Comparison of ENCODE assay signal across 8 mouse cellular contexts in the genomic region with DNA sequence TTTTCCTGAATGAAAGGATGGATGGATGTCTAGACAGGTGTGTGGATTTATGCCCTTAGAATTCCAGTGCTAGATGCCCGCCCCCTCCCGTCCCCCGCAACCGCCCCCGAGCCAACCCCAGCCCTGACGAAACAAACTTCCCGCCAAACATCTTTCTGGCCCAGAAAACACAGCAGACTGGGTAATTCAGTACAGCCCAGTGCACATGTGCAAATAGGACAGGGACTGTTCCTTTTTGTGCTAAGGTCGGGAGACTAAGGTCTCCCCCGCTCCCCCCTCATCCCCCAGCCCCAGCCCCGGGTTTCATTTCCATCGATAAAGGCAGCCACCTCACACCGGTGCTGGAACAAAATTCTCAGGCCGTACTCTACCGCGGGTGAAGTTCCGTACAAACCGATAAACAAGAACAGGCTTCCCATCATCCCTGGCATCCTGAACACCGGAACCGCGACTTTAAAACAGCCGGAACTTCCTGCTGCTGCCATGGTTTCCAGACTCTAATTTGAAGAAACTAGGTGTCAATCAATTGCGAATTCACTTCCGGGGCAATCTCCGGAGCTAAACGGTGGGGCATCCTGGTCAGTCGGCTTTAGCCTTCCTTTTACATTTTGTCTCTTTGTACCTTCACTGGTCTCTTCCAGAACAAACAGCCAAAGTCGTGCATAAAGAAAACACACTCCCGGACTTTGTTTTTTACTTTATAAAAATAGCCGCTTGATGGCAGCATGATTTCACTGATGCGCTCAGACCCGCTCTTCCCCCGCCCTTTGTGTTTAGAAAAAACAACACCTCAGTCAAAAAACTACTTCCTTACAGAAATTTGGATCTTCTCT. TPM values are rescaled to one million over a fixed set of nuclear protein-coding genes. Genes with fewer than 3 reads are reported as not detected.
DNase-seq lines count a peak whose midpoint lies in the region; ATAC-seq and TF ChIP-seq lines count a peak whose summit lies in the region.

No protein-coding gene starts in this region.

- peak; percentile 85 for ATAC-seq in embryonic facial prominence, embryonic 15.5 days (ENCODE audit: insufficient number of reproducible peaks, low FRiP score, low TSS enrichment, low read depth)
- peak; percentile 95 for ATAC-seq in limb, embryonic 14.5 days (ENCODE audit: low FRiP score, low read depth)
- ATAC-seq in midbrain, postnatal 0 days (ENCODE audit: low FRiP score): peak; percentile 93

- peak overlapping the region; percentile 38 for H3K27ac ChIP-seq in bone marrow, adult 2 months (ENCODE audit: control insufficient read depth, insufficient read depth, low read depth, low read length, poor library complexity)
- H3K27ac ChIP-seq in embryonic facial prominence, embryonic 15.5 days (replicated peaks): peak overlapping the region; percentile 90
- H3K27ac ChIP-seq in limb, embryonic 14.5 days (replicated peaks; ENCODE audit: low read depth, low read length): peak overlapping the region; percentile 72
- H3K27ac ChIP-seq in midbrain, postnatal 0 days (ENCODE audit: low read depth, low read length): peak overlapping the region; percentile 69

- no peaks in the 10 kb centered on the region for H3K27me3 ChIP-seq in embryonic facial prominence, embryonic 15.5 days
- H3K27me3 ChIP-seq in limb, embryonic 14.5 days (ENCODE audit: control insufficient read depth, insufficient read depth, low read length): no peaks in the 10 kb centered on the region
- H3K27me3 ChIP-seq in midbrain, postnatal 0 days (ENCODE audit: insufficient read depth, low read length): no peaks in the 10 kb centered on the region

- H3K9me3 ChIP-seq in embryonic facial prominence, embryonic 15.5 days (replicated peaks): no peaks in the 10 kb centered on the region
- H3K9me3 ChIP-seq in limb, embryonic 14.5 days (ENCODE audit: control insufficient read depth, low read length): no peaks in the 10 kb centered on the region
- no peaks in the 10 kb centered on the region for H3K9me3 ChIP-seq in midbrain, postnatal 0 days (ENCODE audit: low read length)

- peak overlapping the region; percentile 75 for H3K4me3 ChIP-seq in bone marrow, adult 2 months (replicated peaks; ENCODE audit: control insufficient read depth, low read depth, low read length)
- peak overlapping the region; percentile 64 for H3K4me3 ChIP-seq in embryonic facial prominence, embryonic 15.5 days (replicated peaks)
- peak overlapping the region; percentile 62 for H3K4me3 ChIP-seq in limb, embryonic 14.5 days (replicated peaks; ENCODE audit: low read length)
- H3K4me3 ChIP-seq in midbrain, postnatal 0 days (ENCODE audit: low read depth, low read length): peak overlapping the region; percentile 53

- H3K4me2 ChIP-seq in embryonic facial prominence, embryonic 15.5 days (replicated peaks): peak overlapping the region; percentile 48
- H3K4me2 ChIP-seq in limb, embryonic 14.5 days (replicated peaks; ENCODE audit: low read depth, low read length, severe bottlenecking): peak overlapping the region; percentile 59
- peak overlapping the region; percentile 66 for H3K4me2 ChIP-seq in midbrain, postnatal 0 days (ENCODE audit: low read depth, low read length, poor library complexity, severe bottlenecking)

- no peak for TF ChIP-seq POLR2A in bone marrow, adult 2 months (IDR thresholded peaks at IDR 0.05; ENCODE audit: borderline replicate concordance, control insufficient read depth, low read depth, low read length)
- TF ChIP-seq POLR2A in limb, embryonic 14.5 days (IDR thresholded peaks at IDR 0.05; ENCODE audit: borderline replicate concordance, extremely low read depth, insufficient read depth, insufficient read length): no peak

- peak; percentile 83 for DNase-seq in A20 (ENCODE audit: low read depth, low spot score)
- peak; percentile 87 for DNase-seq in heart, adult 8-10 months (ENCODE audit: low spot score)
- peak; percentile 89 for DNase-seq in kidney, adult 9 months
- peak; percentile 87 for DNase-seq in limb, embryonic 14.5 days (ENCODE audit: low spot score)
- DNase-seq in midbrain, postnatal 0 days (ENCODE audit: low spot score): peak; percentile 94
- DNase-seq in spleen, postnatal 36 days (ENCODE audit: low spot score in 2 of 2): peak; percentile 82

- peak overlapping the region; percentile 40; the same call in 1 of the 2 replicates for H3K9ac ChIP-seq in embryonic facial prominence, embryonic 15.5 days
- H3K9ac ChIP-seq in limb, embryonic 14.5 days (ENCODE audit: low read depth, low read length, severe bottlenecking): peak overlapping the region; percentile 67
- peak overlapping the region; percentile 59 for H3K9ac ChIP-seq in midbrain, postnatal 0 days (replicated peaks; ENCODE audit: low read length, poor library complexity, severe bottlenecking)

- no peaks in the 10 kb centered on the region; the same call in 1 of the 2 replicates for H3K4me1 ChIP-seq in bone marrow, adult 2 months (ENCODE audit: control insufficient read depth, insufficient read depth, low read length)
- 0 out of 2 replicates have a peak, but pooled peaks cover 4% of the 10 kb centered on the region for H3K4me1 ChIP-seq in embryonic facial prominence, embryonic 15.5 days
- H3K4me1 ChIP-seq in limb, embryonic 14.5 days (ENCODE audit: control insufficient read depth, insufficient read depth, low read length): peaks cover 5% of the 10 kb centered on the region; the same call in 1 of the 2 replicates
- no peaks in the 10 kb centered on the region for H3K4me1 ChIP-seq in midbrain, postnatal 0 days (ENCODE audit: insufficient read depth, low read length)

- TF ChIP-seq CTCF in bone marrow, adult 2 months (IDR thresholded peaks at IDR 0.05; ENCODE audit: control insufficient read depth, insufficient read depth, low read length): peak; percentile 32; the same call in 1 of the 2 replicates
- peak; percentile 66 for TF ChIP-seq CTCF in midbrain, postnatal 0 days (IDR thresholded peaks at IDR 0.05)

- H3K36me3 ChIP-seq in embryonic facial prominence, embryonic 15.5 days: peaks cover 16% of the 10 kb centered on the region
- peaks cover 26% of the 10 kb centered on the region for H3K36me3 ChIP-seq in limb, embryonic 14.5 days (ENCODE audit: control insufficient read depth, insufficient read depth, low read length)
- peaks cover 11% of the 10 kb centered on the region; the same call in 1 of the 2 replicates for H3K36me3 ChIP-seq in midbrain, postnatal 0 days (ENCODE audit: insufficient read depth, low read length)

- under 1% methylated on average over 32 of the region's 32 CpGs for WGBS in bone marrow, adult 2 months
- under 1% methylated on average over 31 of the region's 32 CpGs for WGBS in embryonic facial prominence, embryonic 15.5 days
- WGBS in limb, embryonic 14.5 days: 3% methylated on average over 30 of the region's 32 CpGs
- WGBS in midbrain, postnatal 0 days: 1% methylated on average over 32 of the region's 32 CpGs

RNA-seq across cellular contexts. Expression of a gene that starts 9.7 kb away (rescaled TPM):
- 21.1 and 22.5 TPM in 2 replicates for polyA plus RNA-seq in bone marrow, adult 2 months (2011; ENCODE audit: insufficient read depth, insufficient read length, low replicate concordance, missing spikeins)
- polyA plus RNA-seq in embryonic facial prominence, embryonic 15.5 days (2015; fragmentation: Nextera tagmentation; extraction: Ambion mirVana): 56.1 and 59.6 TPM in 2 replicates
- total RNA-seq in heart, adult 8-10 months (2022): 1 to 10 TPM; 6.0 to 7.9 (median 7.3) TPM
- polyA plus RNA-seq in limb, embryonic 14.5 days (2012; rRNA removed): 24.1 and 25.0 TPM in 2 replicates
- polyA plus RNA-seq in limb, embryonic 14.5 days (2014; fragmentation: Nextera tagmentation; extraction: Ambion mirVana): 50.7 and 68.4 TPM in 2 replicates
- 12.3 and 24.6 TPM in 2 replicates for total RNA-seq in midbrain, postnatal 0 days (2014; rRNA removed)
- 26.9 and 30.4 TPM in 2 replicates for polyA plus RNA-seq in midbrain, postnatal 0 days (2015; fragmentation: Nextera tagmentation; extraction: Ambion mirVana)

RNA-seq across cellular contexts. Expression of a gene that starts 50.3 kb away (rescaled TPM):
- 0.99 and 1.1 TPM in 2 replicates for polyA plus RNA-seq in bone marrow, adult 2 months (2011; ENCODE audit: insufficient read depth, insufficient read length, low replicate concordance, missing spikeins)
- 26.2 and 27.1 TPM in 2 replicates for polyA plus RNA-seq in embryonic facial prominence, embryonic 15.5 days (2015; fragmentation: Nextera tagmentation; extraction: Ambion mirVana)
- total RNA-seq in heart, adult 8-10 months (2022): 1 to 10 TPM; 4.3 to 5.4 (median 4.8) TPM
- 19.3 and 23.9 TPM in 2 replicates for polyA plus RNA-seq in limb, embryonic 14.5 days (2012; rRNA removed)
- 15.3 and 18.2 TPM in 2 replicates for polyA plus RNA-seq in limb, embryonic 14.5 days (2014; fragmentation: Nextera tagmentation; extraction: Ambion mirVana)
- 259 and 280 TPM in 2 replicates for total RNA-seq in midbrain, postnatal 0 days (2014; rRNA removed)
- polyA plus RNA-seq in midbrain, postnatal 0 days (2015; fragmentation: Nextera tagmentation; extraction: Ambion mirVana): 276 and 294 TPM in 2 replicates

Comparison
In these comparisons a context has a peak if more than half of its experiments do, and no peak if none do; other contexts are left out.
1. Peak in every context shown above with its lines: DNase-seq, ATAC-seq, H3K4me3 ChIP-seq and H3K27ac ChIP-seq.
2. H3K27ac ChIP-seq: peak in every context shown above with its lines; median percentile 90 in embryonic facial prominence, embryonic 15.5 days; 72 in limb, embryonic 14.5 days; 69 in midbrain, postnatal 0 days; 38 in bone marrow, adult 2 months.